Mouse (Mus musculus): ENCODE measurements at regions not wholly inside any gene's neighbourhood (a gene's known extent, or its start where the extent isn't known, plus 50 kb on each side); places are given as distances from the start of the nearest gene placed in this dataset.

GRCm38 (mm10) chr15:72101730-72102129, 1732.6 kb upstream of the Gm6569 start:
- no peak for TF ChIP-seq POLR2A (IDR thresholded peaks at IDR 0.05; ENCODE audit: extremely low read depth, insufficient read depth, low read length)
- TF ChIP-seq CTCF (IDR thresholded peaks at IDR 0.05; ENCODE audit: low read depth, low read length), result no peak
